Mouse (Mus musculus) megakaryocyte progenitor cell, adult 5-6 weeks (primary cell): ENCODE results near the gene Sh3bp1. TPM values are rescaled to one million over a fixed set of nuclear protein-coding genes. Genes with fewer than 3 reads are reported as not detected.
A peak's percentile ranks its signal among the peaks of the same experiment; 100 is the strongest.

Experiments
- ATAC-seq: replicated peaks from 2 replicates; pipeline ENCODE4 v1.8.0; 2016; ENCODE audit warnings: mild to moderate bottlenecking, moderate TSS enrichment, inconsistent platforms; ENCODE audit not compliant: poor library complexity
- total RNA-seq, 2 experiments: library from RNA; stranded (forward) in 1 of 2; stranded (reverse) in 1 of 2; fragments of 157-497, 149-512 nt in 1 of 2; fragments of 200-1000 nt in 1 of 2; gene quantifications; 2 replicates each; pipeline versions ENCODE4 v1.2.3 to v1.2.4; 2015 to 2017

The Sh3bp1 gene
- total RNA-seq (2015): 42.5 and 55.8 TPM in 2 replicates
- total RNA-seq (2017): 18.9 and 22.9 TPM in 2 replicates

DNA sequence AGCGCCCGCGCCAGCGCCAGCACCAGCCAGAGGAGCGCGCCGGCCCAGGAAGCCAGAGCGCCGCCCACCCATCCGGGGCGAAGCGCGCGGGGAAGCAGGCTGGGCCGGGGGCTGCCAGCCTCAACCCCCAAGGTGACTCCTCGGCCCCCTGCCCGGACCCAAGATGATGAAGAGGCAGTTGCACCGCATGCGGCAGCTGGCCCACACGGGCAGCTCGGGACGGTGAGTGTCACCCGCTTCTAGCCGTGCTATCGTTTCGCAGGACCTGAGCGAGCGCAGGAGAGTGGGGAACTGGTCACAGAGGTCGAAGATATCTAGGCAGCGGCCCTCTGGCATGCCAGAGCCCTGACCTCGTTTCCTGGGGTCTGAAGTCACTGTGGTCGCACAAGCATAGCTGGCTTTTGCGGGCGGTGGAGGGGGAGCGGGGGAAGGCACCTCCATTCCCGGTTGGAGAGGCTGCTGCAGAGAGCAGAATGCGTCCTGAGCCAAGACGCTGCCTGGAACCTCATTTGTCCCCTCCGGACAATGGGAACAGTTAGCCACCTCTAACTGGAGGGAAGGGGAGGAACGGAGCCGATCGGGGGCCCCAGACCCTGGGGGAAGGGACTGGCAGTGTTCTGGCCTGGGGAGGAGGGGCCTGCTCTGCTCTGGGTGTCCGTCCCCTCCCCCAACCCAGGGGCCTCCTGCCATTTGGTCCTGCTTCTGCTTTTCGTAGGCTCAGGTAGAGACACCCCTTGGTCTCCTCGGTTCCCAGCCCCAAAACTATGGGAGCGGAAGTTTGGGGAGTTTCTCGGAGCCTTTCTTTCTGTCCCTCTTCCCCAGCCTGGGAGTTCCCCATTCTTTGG is at the start of gene Sh3bp1:
Gene Sh3bp1 (plus strand): TSS at position 29 of the 845 bp plus-strand sequence.
- ATAC-seq: peak; percentile 35

DNA sequence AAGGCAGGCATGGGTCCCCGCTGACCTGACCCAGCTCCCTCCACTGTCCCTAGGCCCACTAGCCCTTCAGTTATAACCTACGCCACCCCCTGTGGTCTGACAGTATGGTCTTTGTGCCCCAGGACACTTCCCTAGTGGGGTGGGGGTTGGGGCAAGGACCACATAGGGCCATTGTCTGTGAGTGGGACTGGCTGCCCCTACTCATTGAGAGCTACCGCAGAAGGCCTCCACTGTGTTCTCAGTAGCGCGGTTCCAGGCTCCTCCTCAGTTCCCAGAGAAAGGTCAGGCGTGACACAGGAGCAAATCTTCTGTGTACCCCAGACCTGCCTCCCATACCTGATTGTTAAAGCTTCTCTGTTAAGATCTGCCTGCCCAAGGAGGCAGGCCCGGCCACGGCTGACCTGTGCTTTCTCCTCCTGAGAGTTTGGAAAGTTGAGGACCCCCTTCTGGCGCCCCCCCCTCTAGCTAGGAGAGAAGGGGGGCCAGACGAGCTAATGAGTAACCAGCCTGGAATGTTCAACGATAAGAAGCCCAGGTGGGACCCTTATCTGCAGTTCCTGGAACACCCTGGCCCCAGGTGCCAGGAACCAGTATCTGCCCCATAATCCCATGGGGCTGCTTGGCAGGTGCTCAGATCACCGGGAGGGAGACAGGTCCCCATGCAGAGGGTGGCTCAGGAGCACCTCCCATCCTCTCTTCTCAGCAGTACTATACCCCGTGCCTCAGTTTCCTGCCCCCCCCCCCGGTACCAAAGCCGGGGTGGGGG is 49.3 kb upstream of the Sh3bp1 start:
- ATAC-seq: no peak

DNA sequence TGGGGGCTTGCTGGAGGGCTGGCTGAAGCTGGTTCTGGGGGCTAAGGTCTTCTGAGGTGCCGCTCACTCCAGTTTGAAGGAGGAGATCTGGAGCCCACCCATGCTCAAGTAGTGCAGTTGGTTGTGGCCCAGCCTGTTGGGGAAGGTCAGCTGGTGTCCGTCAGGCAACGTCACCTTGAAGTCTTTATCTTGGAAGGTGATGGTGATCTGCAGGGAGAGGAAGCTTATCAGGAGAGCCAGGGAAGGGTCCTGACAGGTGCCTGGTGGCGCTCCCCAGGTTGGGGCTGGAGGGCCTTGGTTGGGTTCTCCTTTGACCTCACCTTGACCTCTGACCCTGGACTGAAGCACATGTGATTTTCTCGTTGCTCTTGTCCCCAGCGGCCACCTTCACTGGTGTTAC is 48.6 kb upstream of the Sh3bp1 start:
- no peak for ATAC-seq

DNA sequence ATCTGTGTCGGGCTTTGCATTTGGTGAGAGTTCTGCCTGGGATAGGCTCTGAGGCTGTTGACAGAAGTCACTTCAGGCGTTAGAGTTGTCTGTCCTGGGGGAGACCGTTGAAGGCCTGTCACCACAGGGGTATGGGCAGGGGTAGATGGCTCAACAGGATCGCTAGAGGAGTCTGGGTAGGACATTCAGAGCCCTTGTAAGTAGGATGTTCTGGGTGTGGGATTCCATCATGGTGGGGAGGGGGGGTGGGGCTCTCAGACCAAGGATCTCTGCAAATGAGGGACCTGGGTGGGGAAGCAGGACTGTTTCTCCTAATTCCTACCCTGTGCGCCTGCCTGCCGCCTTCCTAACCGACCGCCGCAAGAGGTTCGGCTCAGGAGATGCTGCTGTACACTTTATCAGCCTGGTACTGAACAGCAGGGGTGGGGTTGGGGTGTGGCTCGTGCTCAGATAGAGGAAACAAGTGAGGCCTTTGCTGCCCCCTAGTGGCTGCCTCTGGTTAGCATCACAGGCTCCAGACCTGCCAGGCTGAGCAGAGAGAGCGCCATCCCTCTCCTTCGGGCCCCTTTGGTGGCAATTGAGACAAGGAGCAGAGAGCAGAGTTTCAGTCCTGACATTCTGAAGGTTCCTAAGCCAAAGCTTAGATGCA is 47.9 kb upstream of the Sh3bp1 start:
- ATAC-seq: peak; percentile 98

DNA sequence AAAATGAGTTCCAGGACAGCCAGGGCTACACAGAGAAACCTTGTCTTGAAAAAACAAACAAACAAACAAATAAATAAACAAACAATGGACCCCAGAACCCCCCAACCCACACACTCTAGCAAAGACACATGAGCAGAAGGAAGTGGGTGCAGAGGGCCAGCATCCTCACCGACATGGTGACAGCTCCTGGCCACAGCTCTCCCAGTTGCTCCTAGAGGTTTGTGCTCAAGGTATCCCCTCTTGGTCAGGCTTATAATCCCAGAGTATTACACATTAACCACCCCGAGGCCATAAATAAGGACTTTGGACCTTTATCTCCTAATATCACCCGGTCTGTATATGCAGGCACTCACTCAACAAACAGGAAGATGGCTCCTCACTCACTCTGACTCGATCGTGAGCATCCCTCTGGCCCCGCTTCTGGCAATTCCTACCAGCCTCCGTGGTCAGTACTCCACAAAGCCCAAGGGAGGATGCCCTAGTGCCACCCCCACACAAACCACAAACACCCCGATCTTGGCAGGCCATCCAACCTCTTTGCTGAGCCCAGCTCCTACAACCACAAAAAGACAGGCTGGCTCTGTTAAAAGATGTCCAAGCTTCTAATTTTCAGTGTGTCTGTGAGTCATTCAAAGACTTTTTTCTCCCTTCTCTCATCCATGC is 44.1 kb upstream of the Sh3bp1 start, which contains the start of gene Lgals2:
Gene Lgals2 (minus strand): TSS at position 227 of the 663 bp plus-strand sequence.
- no peak for ATAC-seq

DNA sequence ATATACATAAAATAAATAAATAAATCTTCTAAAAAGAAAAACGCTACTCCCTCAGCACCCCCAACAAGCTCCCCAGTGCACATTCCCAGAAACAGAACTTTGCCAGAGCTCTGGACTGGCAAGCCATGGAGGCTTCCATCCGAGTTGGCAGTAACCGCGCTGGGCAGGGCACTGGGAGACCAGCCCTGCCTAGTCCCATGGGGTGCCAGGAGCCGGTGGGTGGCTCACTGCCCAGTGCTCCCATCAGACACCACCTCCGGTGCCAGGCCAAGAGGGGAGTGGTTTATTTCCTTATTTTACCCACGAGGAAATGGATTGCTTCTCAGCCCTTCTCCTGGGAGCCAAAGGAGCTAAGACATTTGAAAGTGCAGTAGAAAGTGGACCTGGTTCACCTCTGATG is 42.6 kb upstream of the Sh3bp1 start:
- ATAC-seq: no peak

DNA sequence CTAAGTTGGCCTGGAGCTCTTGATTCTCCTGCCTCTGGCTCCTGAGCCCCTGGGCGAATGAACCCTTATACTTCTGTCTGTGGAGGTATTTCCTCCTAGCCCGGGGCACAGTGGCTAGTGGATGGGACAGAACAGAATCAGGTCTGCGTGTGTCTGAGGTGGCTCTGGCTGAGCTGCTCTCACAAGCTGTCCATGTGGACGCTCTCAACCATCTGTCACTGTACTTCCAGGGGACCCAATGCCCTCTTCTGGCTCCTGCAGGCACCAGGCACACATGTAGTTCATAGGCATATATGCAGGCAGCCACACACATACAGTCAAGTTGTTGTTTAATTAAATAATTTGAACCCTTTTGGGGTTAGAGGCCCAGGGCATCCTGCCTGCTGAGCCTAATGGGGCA is 40.3 kb upstream of the Sh3bp1 start:
- ATAC-seq: no peak

DNA sequence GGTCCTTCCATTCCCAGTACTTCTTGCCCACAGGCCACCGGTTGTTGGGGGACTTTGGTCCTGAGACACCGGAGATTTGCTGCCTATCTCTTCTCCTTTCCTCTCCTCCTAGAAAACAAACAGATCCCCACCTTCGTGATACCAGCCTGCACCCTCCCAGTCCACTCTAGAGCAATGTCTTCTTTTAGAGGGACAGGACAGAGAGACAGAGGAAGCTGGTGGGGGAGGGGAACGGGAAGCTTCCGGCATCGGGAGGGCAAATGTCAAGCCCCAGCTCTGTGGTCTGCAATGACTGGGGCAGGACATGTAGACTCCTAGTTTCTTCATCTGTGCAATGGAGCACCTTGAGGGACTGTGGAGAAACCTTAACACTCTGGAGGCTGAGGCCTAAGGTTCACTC is 39.9 kb upstream of the Sh3bp1 start:
- no peak for ATAC-seq

DNA sequence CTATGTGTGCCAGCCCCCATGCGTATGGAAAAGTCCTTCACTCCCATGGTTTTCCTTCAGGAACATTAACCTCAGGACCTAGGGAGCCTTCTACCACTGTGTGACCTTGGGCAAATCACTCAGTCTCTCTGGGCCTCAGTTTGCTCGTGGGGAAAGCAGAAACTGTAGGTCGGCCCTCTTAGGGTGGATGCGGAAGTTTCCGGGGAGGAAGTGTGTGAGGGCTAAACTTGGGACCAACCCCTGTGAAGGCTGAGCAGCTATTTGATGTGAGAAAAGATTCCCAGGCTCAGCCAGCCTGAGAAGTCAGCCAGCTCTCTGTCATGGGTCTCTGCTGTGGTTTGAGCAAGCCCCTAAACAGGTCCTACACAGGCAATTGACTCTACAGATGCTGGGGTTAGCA is 37.3 kb upstream of the Sh3bp1 start:
- no peak for ATAC-seq

DNA sequence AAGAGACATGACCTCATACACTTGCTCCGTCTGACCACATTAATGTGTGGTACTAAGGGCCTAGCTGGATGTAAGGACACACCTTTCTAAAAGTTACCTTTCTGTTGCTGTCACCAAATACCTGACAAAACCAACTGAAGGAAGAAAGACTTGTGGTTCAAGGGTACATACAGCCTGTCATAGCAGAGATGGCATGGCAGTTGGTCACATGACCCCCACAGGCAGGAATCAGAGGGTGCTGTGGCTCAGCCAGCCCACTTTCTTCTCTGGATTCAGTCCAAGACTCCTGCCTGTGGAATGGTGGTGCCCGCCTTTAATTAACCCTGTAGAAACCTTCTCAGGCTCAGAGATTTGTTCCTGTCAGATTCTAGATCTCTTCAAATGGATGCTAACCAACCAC is 36.4 kb upstream of the Sh3bp1 start:
- ATAC-seq: no peak

DNA sequence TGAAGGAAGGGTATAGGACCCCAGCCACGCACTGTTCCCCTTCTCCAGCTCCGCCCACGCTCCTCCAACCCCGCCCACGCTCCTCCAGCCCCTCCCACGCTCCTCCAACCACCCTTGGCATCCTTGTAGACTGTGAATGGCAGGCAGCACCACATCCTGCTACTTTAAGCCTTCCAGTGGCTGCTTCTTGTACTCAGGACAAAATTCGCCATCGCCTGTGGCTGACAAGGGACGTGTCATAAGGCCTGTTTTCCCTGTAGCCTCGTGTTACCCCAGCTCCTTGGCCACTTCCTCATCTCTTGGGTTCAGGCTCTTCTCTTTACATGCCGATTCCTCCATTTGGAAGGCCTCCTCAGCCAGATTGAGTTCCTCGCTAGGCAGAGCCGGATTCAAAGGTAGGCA is 35.7 kb upstream of the Sh3bp1 start:
- ATAC-seq: peak; percentile 63

DNA sequence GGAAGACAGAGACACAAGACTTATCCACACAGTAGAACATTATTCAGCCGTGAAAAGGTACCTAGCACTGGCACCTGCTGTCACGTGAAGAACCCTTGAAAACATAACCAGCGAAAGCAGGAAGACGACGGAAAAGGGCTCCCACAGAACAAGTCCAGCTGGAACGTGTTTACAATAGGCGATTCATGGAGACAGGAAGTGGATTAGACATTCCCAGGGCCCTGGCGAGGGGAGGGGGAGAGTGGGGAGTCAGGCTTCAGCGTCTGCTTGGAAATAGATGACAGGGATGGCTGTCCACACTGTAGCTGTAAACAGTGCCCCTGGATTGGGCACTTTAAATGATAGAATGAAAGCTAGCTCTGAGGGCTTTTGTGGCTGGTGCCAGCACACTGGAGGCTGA is 31.2 kb upstream of the Sh3bp1 start:
- ATAC-seq: no peak

DNA sequence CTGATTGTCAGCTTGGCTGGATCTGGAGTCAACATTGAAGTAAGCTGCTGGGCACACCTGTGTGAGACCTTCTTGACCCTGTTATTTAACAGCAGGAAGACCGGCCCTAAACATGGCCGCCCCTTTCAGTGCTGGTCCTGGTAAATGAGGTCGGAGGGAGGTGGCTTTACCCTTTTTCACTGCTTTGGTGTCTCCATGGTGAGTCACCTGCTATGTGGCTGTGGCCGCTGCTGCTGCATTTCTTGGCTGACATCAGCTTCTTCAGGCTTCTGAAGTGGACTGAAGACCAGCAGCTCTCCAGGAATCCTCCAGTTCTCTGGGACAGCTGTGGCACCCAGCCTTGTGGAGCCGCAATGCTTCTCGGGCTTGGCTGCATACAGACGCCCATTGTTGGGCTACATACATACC is 30.7 kb upstream of the Sh3bp1 start:
- ATAC-seq: no peak

DNA sequence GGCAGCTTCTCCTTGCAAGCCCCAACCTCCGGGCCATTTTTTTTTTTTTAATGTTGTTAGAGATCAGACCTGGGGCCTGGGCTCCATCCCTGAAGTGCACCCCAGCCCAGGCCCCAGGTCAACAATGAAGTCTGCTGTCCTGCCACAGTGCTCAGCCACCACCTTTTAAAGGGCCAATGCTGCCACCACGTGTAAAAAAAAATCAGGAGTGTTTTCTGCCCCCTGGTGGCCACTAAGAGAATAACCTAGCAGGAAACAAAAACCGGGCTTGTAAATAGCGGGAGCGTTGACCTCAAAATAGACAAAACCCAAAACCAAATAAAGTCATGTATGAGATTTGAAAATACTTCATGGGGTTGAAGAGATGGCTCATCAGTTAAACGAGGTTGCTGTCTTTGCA is 29.8 kb upstream of the Sh3bp1 start:
- ATAC-seq: peak; percentile 77

DNA sequence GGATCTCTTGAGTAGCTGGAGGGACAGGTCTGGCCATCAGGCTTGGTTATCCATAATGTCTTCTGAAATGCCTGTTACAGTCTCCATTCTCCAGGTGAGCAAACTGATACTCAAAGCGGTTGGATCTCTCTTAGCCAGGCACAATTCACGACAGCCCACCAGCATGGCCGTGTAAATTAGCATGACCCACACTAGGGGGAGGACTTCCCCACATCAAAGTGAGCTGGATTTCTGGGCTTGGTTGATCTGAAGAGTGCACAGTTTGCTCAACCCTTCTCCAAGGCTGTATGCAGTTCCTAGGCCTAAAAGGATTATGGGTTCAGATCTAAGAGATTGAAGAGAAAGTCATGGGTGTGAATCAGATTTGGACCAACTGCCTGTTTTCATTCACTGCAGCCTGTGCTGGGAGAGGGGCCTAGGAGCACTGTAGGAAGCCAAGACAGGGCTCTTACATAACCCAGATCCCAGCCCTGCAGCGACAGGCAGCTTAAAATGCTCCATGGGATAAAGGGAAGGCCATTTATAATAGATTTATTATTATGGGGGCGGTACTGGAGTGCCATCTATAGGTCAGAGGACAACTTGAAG is 27.5 kb upstream of the Sh3bp1 start:
- ATAC-seq: no peak

DNA sequence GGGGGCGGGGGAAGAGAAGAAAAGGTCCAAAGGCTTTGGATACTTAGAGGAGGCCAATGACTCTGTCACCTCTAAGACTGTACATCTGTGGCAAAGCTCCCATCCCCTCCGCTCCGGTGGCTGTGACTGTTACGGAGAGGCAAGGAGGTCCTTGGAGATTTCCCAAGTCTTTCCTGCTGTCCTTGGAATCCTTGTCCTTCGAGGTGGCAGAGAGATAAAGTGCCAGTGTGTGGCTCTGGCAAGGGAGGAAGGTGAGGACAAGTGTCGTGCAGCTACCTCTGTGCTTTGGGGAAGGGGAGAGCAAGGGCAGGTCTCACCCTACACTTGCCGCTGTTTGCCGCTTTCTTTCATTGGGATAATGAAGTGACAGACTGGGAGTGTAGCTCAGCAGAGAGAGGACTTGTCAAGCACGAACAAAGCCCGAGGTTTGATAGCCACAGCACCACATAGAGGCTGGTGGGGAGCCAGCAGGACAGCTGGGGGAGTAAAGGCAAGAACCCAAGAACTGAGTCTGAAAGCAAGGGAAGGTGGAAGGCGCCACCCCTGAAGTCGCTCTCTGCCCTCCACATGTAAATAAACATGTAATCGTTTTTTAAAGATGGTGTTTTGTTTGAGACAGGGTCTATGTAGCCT is 25.6 kb upstream of the Sh3bp1 start:
- no peak for ATAC-seq

DNA sequence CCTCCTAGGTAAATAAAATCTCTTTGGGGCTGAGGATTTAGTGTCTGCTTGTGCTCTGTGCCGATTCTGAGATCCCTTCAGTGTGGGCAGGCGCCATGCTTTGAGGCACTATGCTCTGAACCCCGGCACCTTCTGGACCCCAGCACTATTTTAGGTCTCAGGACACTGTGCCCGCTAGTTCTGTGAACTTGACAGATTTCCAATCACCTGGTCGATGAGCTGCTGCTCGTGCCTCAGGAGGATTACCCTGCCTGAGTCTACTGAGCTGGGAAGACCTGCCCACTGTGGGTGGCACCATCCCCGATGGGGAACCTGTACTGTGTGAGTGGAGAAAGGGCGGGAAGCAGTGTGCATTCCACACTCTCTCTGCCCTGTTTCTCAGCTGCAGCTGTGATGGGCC is 24.6 kb upstream of the Sh3bp1 start:
- no peak for ATAC-seq

DNA sequence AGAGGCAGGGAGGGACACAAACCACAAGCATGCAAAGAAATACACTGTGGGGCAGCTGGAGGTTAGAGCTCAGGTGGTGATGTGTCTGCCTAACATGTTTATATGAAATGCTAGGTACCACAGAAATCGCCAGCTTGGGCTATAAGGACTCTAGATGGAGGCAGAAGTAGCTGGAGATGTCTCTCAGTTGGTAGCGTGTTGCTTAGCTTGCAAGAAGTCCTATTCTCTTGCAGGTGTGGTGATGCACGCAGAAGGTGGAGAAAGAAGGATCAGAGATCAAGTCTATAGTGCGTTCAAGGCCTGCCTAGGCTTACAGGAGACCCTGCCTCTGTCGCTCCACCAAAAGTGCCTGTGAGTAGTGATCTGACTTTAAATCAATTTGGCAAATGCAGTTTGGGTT is 24.0 kb upstream of the Sh3bp1 start:
- ATAC-seq: no peak

DNA sequence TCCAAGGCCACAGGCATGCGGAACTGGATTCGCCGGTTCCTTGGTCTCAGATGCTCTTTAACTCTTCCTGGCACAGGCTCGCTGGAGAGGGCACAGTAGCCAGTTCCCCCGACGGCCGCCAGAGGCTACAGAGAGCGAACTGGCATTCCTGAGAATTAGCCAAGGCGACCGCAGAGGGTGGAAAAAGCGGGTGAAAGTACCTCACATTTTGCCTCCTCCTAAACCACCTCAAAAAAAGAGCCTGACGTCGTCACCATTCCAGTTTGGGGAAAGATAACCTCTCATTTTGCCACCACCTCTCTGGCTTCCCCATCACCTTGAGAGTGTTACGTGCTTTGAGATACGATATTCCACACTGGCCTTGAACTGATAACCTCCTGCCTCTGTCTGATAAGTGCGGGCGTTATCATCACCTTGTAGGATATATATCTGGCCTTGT is 23.3 kb upstream of the Sh3bp1 start:
- peak; percentile 56 for ATAC-seq
